Mouse (Mus musculus) heart, adult 9 months (tissue): Measurements from ENCODE around the gene Olfr800.

ENCODE experiments used
- DNase-seq, 2 experiments: peaks; one replicate each; pipeline ENCODE4 v3.0.0; 2022; ENCODE audit warnings: low spot score in 2 of 2

The Olfr800 gene

GRCm38 (mm10) chr10:129657394-129657793 lies at the start of gene Olfr800:
Gene Olfr800 (plus strand): TSS chr10:129657694.
- no peak for DNase-seq

- DNase-seq, result no peak
These were observed 45.0 kb upstream of the Olfr800 start, which contains the start of gene Olfr796 for GRCm38 (mm10) chr10:129612470-129612869. Gene Olfr796 (minus strand): TSS chr10:129612570.

DNA sequence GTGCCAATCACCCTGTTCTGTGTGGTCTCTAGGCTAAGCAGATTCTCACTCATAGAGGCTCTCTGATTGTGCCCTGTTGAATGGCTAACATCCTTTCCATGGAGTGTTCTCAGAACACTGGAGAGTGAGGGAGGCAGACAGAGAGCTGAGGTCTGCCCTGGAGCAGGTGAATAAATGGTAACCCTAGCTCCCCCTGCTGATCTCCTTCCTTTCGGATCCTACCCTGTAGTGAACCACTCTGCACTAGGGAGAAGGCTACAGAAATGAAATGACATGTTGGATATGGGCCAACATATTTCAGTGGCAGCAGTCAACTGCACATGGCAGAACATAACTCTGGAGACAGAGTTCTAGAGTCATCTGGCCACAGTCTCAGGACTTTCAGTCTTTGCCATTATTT lies 35.8 kb upstream of the Olfr800 start:
- no peak for DNase-seq

DNA sequence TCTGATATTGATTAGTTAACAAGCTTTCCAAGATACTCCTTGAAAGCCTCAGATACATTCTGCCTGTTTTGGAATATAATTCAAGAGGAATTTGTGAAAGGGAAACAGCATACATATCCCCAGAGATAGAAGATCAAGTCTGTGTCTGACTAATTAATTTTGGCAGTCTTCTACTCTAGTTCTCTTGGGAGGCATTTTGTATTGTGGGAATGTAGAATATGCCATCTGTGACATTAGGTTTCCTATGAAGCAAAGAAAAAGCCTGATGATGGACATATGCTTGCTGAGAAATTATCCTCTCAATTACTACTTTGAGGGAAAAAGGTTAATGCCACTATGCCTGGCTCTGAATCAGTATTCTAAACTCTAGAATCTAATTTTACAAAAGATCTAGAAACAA lies 34.2 kb upstream of the Olfr800 start:
- no peak for DNase-seq

GRCm38 (mm10) chr10:129627834-129628233 lies 29.7 kb upstream of the Olfr800 start, which contains the start of gene Olfr798:
Gene Olfr798 (minus strand): TSS chr10:129627934.
- DNase-seq, result no peak

GRCm38 (mm10) chr10:129637184-129637583 lies 20.3 kb upstream of the Olfr800 start, which contains the start of gene Olfr799:
Gene Olfr799 (plus strand): TSS chr10:129637484.
- no peak for DNase-seq

DNA sequence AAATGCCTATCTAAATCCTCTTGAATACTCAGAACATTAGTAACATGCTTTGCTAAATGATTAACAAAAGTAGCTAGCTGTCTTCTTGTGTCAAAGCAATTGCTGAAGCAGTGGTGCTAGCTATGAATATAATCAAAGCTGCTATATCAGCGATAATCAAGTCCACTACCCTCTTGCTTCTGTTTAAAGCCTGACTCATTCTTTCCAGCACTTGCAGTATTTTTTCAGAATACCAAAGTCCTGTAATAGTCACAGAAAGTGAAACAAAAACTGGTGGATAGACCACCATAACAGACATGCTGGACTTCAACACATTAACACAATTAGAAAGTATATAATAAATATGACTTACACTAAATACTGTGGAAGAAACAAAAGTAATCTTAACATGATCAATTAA lies 5.7 kb upstream of the Olfr800 start:
- no peak for DNase-seq

GRCm38 (mm10) chr10:129673765-129674164 lies 16.3 kb downstream of the Olfr800 start, which contains the start of gene Olfr801:
Gene Olfr801 (minus strand): TSS chr10:129673865.
- DNase-seq, result no peak

DNA sequence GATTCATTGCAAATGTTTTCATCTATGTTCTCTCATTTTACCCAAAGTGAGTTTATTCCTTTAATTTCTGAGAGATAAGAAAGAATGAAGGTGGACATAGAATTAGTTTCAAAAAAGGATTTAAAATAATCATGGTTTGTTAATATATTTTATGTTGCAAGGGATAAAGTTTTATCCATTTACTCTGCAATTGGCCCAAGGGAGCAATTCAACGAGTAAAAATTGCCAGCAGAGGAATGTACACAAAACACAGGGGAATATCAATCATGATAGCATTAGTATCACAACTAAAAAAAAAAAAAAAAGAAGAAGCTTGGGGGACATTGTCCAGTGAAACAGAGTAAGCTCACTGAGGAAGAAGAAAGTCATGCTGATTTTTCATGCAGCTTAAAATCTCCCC lies 30.6 kb downstream of the Olfr800 start, which contains the start of gene Olfr802:
TSS of gene Olfr802 (minus strand) at position 101 of the 400 bp plus-strand sequence.
- no peak for DNase-seq

GRCm38 (mm10) chr10:129694186-129694585 lies 36.7 kb downstream of the Olfr800 start, which contains the start of gene Olfr803:
Gene Olfr803 (minus strand): TSS chr10:129694286.
- DNase-seq, result no peak

GRCm38 (mm10) chr10:129702910-129703309 lies 45.4 kb downstream of the Olfr800 start, which contains the start of gene Olfr804:
Gene Olfr804 (plus strand): TSS chr10:129703210.
- no peak for DNase-seq
